1 mouse cellular context compared by ENCODE assay signal in the genomic region with DNA sequence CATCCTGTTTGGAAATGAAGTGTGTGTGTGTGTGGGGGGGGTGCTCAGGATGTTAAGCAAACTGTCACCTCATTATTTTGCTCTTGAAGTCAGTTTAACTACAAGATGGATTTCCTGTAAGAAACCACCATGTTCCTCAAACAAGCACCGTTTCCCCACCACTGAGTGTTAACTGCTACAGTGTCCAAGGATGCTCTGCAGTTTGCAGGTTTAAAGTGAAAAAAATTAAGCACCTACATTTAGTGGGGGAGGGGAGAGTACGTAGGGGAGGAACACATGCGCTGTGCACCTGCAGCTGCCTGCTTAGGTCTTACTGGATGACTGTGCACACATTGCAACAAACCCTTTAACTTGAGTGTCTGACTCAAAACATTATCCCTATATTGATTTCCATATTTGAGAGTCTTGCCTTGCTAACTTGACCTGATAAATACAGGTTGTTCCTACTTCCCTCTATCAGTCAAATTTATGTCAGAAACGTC.
A peak's percentile ranks its signal among the peaks of the same experiment; 100 is the strongest.
TF ChIP-seq lines count a peak whose summit lies in the region.

No protein-coding gene starts in this region.

TF ChIP-seq in CH12.LX, 34 proteins besides CTCF, POLR2A, EP300 and RAD21 (continued from another document):
- peak; percentile 87 for TF ChIP-seq CHD2 (IDR thresholded peaks at IDR 0.05; ENCODE audit: low read length)
- TF ChIP-seq MAZ (IDR thresholded peaks at IDR 0.05; ENCODE audit: low read depth, low read length) = no peak
- peak; percentile 90 for TF ChIP-seq TCF12 (IDR thresholded peaks at IDR 0.05; ENCODE audit: low read depth, low read length)
- peak; percentile 84 for TF ChIP-seq BHLHE40 (IDR thresholded peaks at IDR 0.05; ENCODE audit: low read depth, low read length)
- peak; percentile 74 for TF ChIP-seq MEF2A (IDR thresholded peaks at IDR 0.05; ENCODE audit: borderline replicate concordance, low read depth, low read length)
- peak; percentile 18; the same call in 1 of the 2 replicates for TF ChIP-seq ELF1 (IDR thresholded peaks at IDR 0.05; ENCODE audit: low read depth, low read length)
- no peak for TF ChIP-seq HCFC1 (IDR thresholded peaks at IDR 0.05; ENCODE audit: low read depth, low read length)
- no peak for TF ChIP-seq GABPA (IDR thresholded peaks at IDR 0.05; ENCODE audit: insufficient replicate concordance, low read depth, low read length)
- TF ChIP-seq USF1 (IDR thresholded peaks at IDR 0.05; ENCODE audit: low read depth, low read length) = no peak
- TF ChIP-seq MAFK (IDR thresholded peaks at IDR 0.05; ENCODE audit: insufficient replicate concordance, low read length) = peak; percentile 53; the same call in 1 of the 2 replicates
- no peak for TF ChIP-seq NELFE (IDR thresholded peaks at IDR 0.05; ENCODE audit: low read depth, low read length)
- no peak for TF ChIP-seq ZC3H11A (IDR thresholded peaks at IDR 0.05; ENCODE audit: low read depth, low read length)
- peak; percentile 65; the same call in 1 of the 2 replicates for TF ChIP-seq JUN (IDR thresholded peaks at IDR 0.05; ENCODE audit: insufficient read depth, low read depth, low read length)
- no peak for TF ChIP-seq MXI1 (IDR thresholded peaks at IDR 0.05; ENCODE audit: low read depth, low read length)
- TF ChIP-seq JUND (conservative IDR thresholded peaks at IDR 0.05; ENCODE audit: low read depth, low read length) = peak; percentile 68
- no peak for TF ChIP-seq UBTF (IDR thresholded peaks at IDR 0.05; ENCODE audit: low read depth, low read length)
- TF ChIP-seq RCOR1 (conservative IDR thresholded peaks at IDR 0.05; ENCODE audit: low read depth, low read length) = peak; percentile 88; the same call in 1 of the 2 replicates
- TF ChIP-seq IRF4 (IDR thresholded peaks at IDR 0.05; ENCODE audit: low read depth, low read length) = peak; percentile 94
- TF ChIP-seq TBP (conservative IDR thresholded peaks at IDR 0.05; ENCODE audit: low read depth, low read length) = no peak
- no peak for TF ChIP-seq PAX5 (IDR thresholded peaks at IDR 0.05; ENCODE audit: low read length)
- TF ChIP-seq ETS1 (conservative IDR thresholded peaks at IDR 0.05; ENCODE audit: low read depth, low read length) = peak; percentile 48; the same call in 1 of the 2 replicates
- TF ChIP-seq SIN3A (IDR thresholded peaks at IDR 0.05; ENCODE audit: low read length) = peak; percentile 51
- no peak for TF ChIP-seq ZKSCAN1 (IDR thresholded peaks at IDR 0.05; ENCODE audit: borderline replicate concordance, low read depth, low read length)
- TF ChIP-seq SMC3 (IDR thresholded peaks at IDR 0.05; ENCODE audit: low read depth, low read length) = no peak
- TF ChIP-seq ZMIZ1 (IDR thresholded peaks at IDR 0.05; ENCODE audit: low read depth, low read length) = no peak
- TF ChIP-seq KAT2A (IDR thresholded peaks at IDR 0.05; ENCODE audit: insufficient replicate concordance, low read length) = no peak
